Mouse (Mus musculus): ENCODE results near the gene Gpr160. TPM values are rescaled to one million over a fixed set of nuclear protein-coding genes. Genes with fewer than 3 reads are reported as not detected.

Gene Gpr160
- polyA plus RNA-seq, 1 experiment from 2014 or later: 7.3 TPM

DNA sequence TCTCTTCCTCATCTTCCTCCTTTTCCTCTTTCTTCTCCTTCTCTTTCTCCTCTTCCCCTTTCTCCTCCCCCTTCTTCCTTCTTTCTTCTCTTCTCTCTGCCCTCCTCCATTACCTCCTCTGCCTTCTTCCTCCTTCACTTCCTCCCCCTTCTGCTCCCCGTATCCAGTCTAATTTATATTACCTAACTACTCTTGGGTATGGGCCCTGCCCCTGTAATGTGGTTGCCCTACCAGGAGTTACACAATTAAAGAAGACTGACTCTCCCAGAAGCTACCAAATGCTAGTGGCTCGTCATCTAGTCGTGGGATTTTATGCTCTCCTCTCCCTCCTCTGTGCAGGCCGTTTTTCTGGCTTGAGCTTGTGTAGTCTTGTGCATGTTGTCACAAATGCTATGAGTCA is 5.0 kb downstream of the Gpr160 start:
- H3K4me3 ChIP-seq (replicated peaks): no peak overlapping the region
- H3K36me3 ChIP-seq: no peaks in the 10 kb centered on the region
- no peak overlapping the region for H3K9ac ChIP-seq
- H3K4me2 ChIP-seq: no peak overlapping the region
- H3K4me1 ChIP-seq: 0 out of 2 replicates have a peak, but pooled peaks cover 3% of the 10 kb centered on the region
- no peaks in the 10 kb centered on the region for H3K27me3 ChIP-seq (replicated peaks)
- ATAC-seq (ENCODE audit: insufficient read depth, low FRiP score, low read depth): no peak
- H3K27ac ChIP-seq: no peak overlapping the region
- H3K9me3 ChIP-seq: no peaks in the 10 kb centered on the region
- WGBS: 74% methylated on average over 4 of the region's 4 CpGs

GRCm38 (mm10) chr3:30863712-30864435 is 8.1 kb downstream of the Gpr160 start:
- no peak overlapping the region for H3K4me3 ChIP-seq (replicated peaks)
- H3K4me1 ChIP-seq: no peaks in the 10 kb centered on the region
- H3K9ac ChIP-seq: no peak overlapping the region
- no peaks in the 10 kb centered on the region for H3K36me3 ChIP-seq
- H3K27me3 ChIP-seq (replicated peaks): no peaks in the 10 kb centered on the region
- WGBS: 68% methylated on average over 5 of the region's 5 CpGs
- H3K27ac ChIP-seq: no peak overlapping the region
- no peaks in the 10 kb centered on the region for H3K9me3 ChIP-seq
- ATAC-seq (ENCODE audit: insufficient read depth, low FRiP score, low read depth): no peak
- H3K4me2 ChIP-seq: no peak overlapping the region

- Histone ChIP-seq H3K4me1 (no peaks in the 10 kb centered on the region), H3K27ac (no peak overlapping the region), H3K4me3 (replicated peaks) (no peak overlapping the region), H3K9ac (no peak overlapping the region), H3K9me3 (no peaks in the 10 kb centered on the region), H3K27me3 (replicated peaks) (no peaks in the 10 kb centered on the region), H3K36me3 (no peaks in the 10 kb centered on the region), H3K4me2 (no peak overlapping the region)
- WGBS: 82% methylated on average over 1 of the region's 1 CpGs
- no peak for ATAC-seq (ENCODE audit: insufficient read depth, low FRiP score, low read depth)
Observed at GRCm38 (mm10) chr3:30864640-30865039, 8.9 kb downstream of the Gpr160 start.

GRCm38 (mm10) chr3:30868176-30868575 is 12.4 kb downstream of the Gpr160 start:
- H3K27me3 ChIP-seq (replicated peaks): no peaks in the 10 kb centered on the region
- 68% methylated on average over 5 of the region's 5 CpGs for WGBS
- ATAC-seq (ENCODE audit: insufficient read depth, low FRiP score, low read depth): no peak
- H3K9ac ChIP-seq: no peak overlapping the region
- no peak overlapping the region for H3K27ac ChIP-seq
- no peak overlapping the region for H3K4me3 ChIP-seq (replicated peaks)
- no peaks in the 10 kb centered on the region for H3K9me3 ChIP-seq
- no peaks in the 10 kb centered on the region for H3K36me3 ChIP-seq
- no peak overlapping the region for H3K4me2 ChIP-seq
- no peaks in the 10 kb centered on the region for H3K4me1 ChIP-seq

DNA sequence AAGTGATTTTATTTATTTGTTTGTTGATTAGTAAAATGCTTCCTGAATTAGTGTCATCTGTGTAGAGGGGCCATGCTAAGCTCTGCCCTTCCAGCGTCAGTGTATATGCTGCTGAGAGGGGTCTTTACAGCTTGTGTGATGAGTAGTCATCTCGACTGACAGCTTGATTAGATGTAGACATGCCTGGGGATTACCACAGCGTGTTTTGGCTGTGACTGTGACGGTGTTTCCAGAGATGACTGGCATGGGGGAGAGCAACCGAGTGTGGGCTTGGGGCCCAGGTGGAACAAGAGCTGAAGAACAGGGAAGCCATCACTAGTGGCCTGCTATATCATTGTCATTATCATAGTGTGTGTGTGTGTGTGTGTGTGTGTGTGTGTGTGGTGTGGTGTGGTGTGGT is 12.9 kb downstream of the Gpr160 start:
- WGBS: 75% methylated on average over 5 of the region's 5 CpGs
- no peak overlapping the region for H3K4me3 ChIP-seq (replicated peaks)
- no peak overlapping the region for H3K9ac ChIP-seq
- no peak overlapping the region for H3K4me2 ChIP-seq
- no peaks in the 10 kb centered on the region for H3K4me1 ChIP-seq
- H3K9me3 ChIP-seq: no peaks in the 10 kb centered on the region
- no peaks in the 10 kb centered on the region for H3K27me3 ChIP-seq (replicated peaks)
- no peak overlapping the region for H3K27ac ChIP-seq
- ATAC-seq (ENCODE audit: insufficient read depth, low FRiP score, low read depth): no peak
- H3K36me3 ChIP-seq: no peaks in the 10 kb centered on the region

DNA sequence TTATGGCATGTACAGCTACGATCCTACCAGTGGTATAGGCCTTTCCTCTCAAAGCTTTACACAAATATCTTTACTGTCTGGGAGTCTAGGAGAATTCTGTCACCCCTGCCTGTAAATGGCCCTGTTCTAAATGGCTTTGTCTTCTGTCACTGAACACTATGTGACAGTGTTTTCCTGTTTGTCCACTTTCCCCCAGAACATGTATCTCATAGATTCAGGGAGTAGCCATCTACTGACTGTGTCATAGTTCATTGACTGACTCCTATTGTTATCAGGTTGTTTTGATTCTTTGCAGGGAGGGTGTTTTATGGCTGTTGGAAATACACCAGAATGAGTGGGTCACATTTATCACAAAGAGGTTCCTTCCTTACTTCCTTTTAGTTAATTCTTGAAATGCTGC is 14.2 kb downstream of the Gpr160 start:
- 91% methylated on average over 1 of the region's 1 CpGs for WGBS
- no peak for ATAC-seq (ENCODE audit: insufficient read depth, low FRiP score, low read depth)

GRCm38 (mm10) chr3:30876709-30877108 is 21.0 kb downstream of the Gpr160 start:
- Histone ChIP-seq H3K4me2 (no peak overlapping the region), H3K27ac (no peak overlapping the region), H3K36me3 (no peaks in the 10 kb centered on the region), H3K9me3 (no peaks in the 10 kb centered on the region), H3K9ac (no peak overlapping the region), H3K4me1 (no peaks in the 10 kb centered on the region), H3K27me3 (replicated peaks) (no peaks in the 10 kb centered on the region), H3K4me3 (replicated peaks) (no peak overlapping the region)
- 74% methylated on average over 6 of the region's 6 CpGs for WGBS
- ATAC-seq (ENCODE audit: insufficient read depth, low FRiP score, low read depth): no peak

More for the DNA sequence above, 14.2 kb downstream of the Gpr160 start:
- no peaks in the 10 kb centered on the region for H3K4me1 ChIP-seq
- H3K4me2 ChIP-seq: no peak overlapping the region
- H3K4me3 ChIP-seq (replicated peaks): no peak overlapping the region
- no peaks in the 10 kb centered on the region for H3K27me3 ChIP-seq (replicated peaks)
- no peaks in the 10 kb centered on the region for H3K36me3 ChIP-seq
- H3K27ac ChIP-seq: no peak overlapping the region
- H3K9me3 ChIP-seq: no peaks in the 10 kb centered on the region
- no peak overlapping the region for H3K9ac ChIP-seq

GRCm38 (mm10) chr3:30887449-30887848 is 31.7 kb downstream of the Gpr160 start:
- H3K4me2 ChIP-seq: no peak overlapping the region
- no peak overlapping the region for H3K27ac ChIP-seq
- no peaks in the 10 kb centered on the region for H3K36me3 ChIP-seq
- H3K4me3 ChIP-seq (replicated peaks): no peak overlapping the region
- H3K9me3 ChIP-seq: no peaks in the 10 kb centered on the region
- H3K9ac ChIP-seq: no peak overlapping the region
- ATAC-seq (ENCODE audit: insufficient read depth, low FRiP score, low read depth): no peak
- WGBS: 80% methylated on average over 3 of the region's 3 CpGs
- no peaks in the 10 kb centered on the region for H3K27me3 ChIP-seq (replicated peaks)
- no peaks in the 10 kb centered on the region for H3K4me1 ChIP-seq

DNA sequence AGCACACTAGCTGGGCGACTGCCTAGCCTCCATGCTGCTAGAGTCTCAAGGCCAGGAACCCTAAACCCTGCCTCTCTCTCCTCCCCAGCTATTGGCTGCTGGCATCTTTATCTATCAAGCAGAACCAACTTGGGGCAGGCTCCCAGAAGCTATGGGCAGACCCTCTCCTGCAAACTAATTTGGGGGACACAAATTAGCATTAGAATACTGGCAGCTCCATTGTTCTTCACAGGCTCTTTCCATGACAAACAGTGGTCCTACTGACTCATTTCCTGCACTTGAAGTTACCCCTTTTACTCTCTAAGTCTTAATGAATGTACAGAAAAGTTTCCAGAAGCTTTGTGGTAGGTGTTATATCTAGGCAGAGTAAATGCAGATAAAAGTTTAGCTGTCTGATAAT is 33.3 kb downstream of the Gpr160 start:
- Histone ChIP-seq H3K9me3 (no peaks in the 10 kb centered on the region), H3K4me2 (no peak overlapping the region), H3K4me3 (replicated peaks) (no peak overlapping the region), H3K27me3 (replicated peaks) (no peaks in the 10 kb centered on the region), H3K4me1 (no peaks in the 10 kb centered on the region), H3K36me3 (no peaks in the 10 kb centered on the region), H3K27ac (no peak overlapping the region), H3K9ac (no peak overlapping the region)
- WGBS: 46% methylated on average over 1 of the region's 1 CpGs
- ATAC-seq (ENCODE audit: insufficient read depth, low FRiP score, low read depth): no peak

DNA sequence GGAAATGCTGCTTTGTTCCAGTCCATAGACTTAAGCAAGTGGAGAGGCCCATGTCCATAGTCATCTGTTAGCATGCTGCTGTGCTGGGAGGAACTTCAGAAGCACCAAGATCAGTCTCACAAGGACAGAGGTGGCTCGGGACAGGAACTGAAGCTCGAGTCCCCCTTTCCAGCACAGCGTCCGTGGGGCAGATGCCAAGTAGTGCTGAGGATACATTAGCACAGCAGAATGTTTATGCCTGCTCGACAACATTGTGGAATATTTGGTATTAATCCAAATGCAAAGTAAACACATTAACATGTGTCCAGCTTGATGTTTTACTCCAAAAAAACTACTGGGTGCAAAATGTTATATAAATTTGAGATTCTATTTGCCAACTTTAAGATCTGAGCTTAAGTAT is 41.0 kb downstream of the Gpr160 start:
- Histone ChIP-seq H3K27ac (no peak overlapping the region), H3K9ac (no peak overlapping the region), H3K4me2 (no peak overlapping the region), H3K27me3 (replicated peaks) (no peaks in the 10 kb centered on the region), H3K9me3 (no peaks in the 10 kb centered on the region), H3K4me3 (replicated peaks) (no peak overlapping the region), H3K4me1 (no peaks in the 10 kb centered on the region), H3K36me3 (peaks cover 14% of the 10 kb centered on the region)
- no peak for ATAC-seq (ENCODE audit: insufficient read depth, low FRiP score, low read depth)
- WGBS: 63% methylated on average over 5 of the region's 5 CpGs

GRCm38 (mm10) chr3:30899407-30899806 is 43.7 kb downstream of the Gpr160 start:
- WGBS: 88% methylated on average over 8 of the region's 8 CpGs
- no peak overlapping the region for H3K4me3 ChIP-seq (replicated peaks)
- no peaks in the 10 kb centered on the region for H3K9me3 ChIP-seq
- H3K4me1 ChIP-seq: no peaks in the 10 kb centered on the region
- no peak for ATAC-seq (ENCODE audit: insufficient read depth, low FRiP score, low read depth)
- no peak overlapping the region for H3K4me2 ChIP-seq
- H3K36me3 ChIP-seq: peaks cover 14% of the 10 kb centered on the region
- no peaks in the 10 kb centered on the region for H3K27me3 ChIP-seq (replicated peaks)
- H3K27ac ChIP-seq: no peak overlapping the region
- H3K9ac ChIP-seq: no peak overlapping the region

- Histone ChIP-seq H3K27ac (no peak overlapping the region), H3K4me3 (replicated peaks) (no peak overlapping the region), H3K27me3 (replicated peaks) (no peaks in the 10 kb centered on the region), H3K9ac (no peak overlapping the region), H3K36me3 (peaks cover 19% of the 10 kb centered on the region), H3K9me3 (no peaks in the 10 kb centered on the region), H3K4me1 (no peaks in the 10 kb centered on the region), H3K4me2 (no peak overlapping the region)
- 72% methylated on average over 1 of the region's 1 CpGs for WGBS
- no peak for ATAC-seq (ENCODE audit: insufficient read depth, low FRiP score, low read depth)
Observed at GRCm38 (mm10) chr3:30904658-30905057, 48.9 kb downstream of the Gpr160 start.

GRCm38 (mm10) chr3:30917160-30917559 is 61.4 kb downstream of the Gpr160 start:
- Histone ChIP-seq H3K4me3 (replicated peaks) (no peak overlapping the region), H3K27ac (no peak overlapping the region), H3K9me3 (no peaks in the 10 kb centered on the region), H3K9ac (no peak overlapping the region), H3K4me1 (no peaks in the 10 kb centered on the region), H3K4me2 (no peak overlapping the region), H3K36me3 (peaks cover 29% of the 10 kb centered on the region), H3K27me3 (replicated peaks) (no peaks in the 10 kb centered on the region)
- WGBS: 54% methylated on average over 4 of the region's 4 CpGs
- no peak for ATAC-seq (ENCODE audit: insufficient read depth, low FRiP score, low read depth)
